Mouse (Mus musculus): Measurements from ENCODE around the gene Gnb5. TPM values are rescaled to one million over a fixed set of nuclear protein-coding genes. Genes with fewer than 3 reads are reported as not detected.

Gnb5 gene
- polyA plus RNA-seq, 1 experiment from 2014 or later: 53.2 TPM

- no peak overlapping the region for H3K9ac ChIP-seq (ENCODE audit: low read length)
- H3K4me3 ChIP-seq (ENCODE audit: low read depth, low read length): no peak overlapping the region
- peaks cover 17% of the 10 kb centered on the region; the same call in 1 of the 2 replicates for H3K36me3 ChIP-seq (ENCODE audit: control insufficient read depth, insufficient read depth, low read length)
- no peaks in the 10 kb centered on the region for H3K9me3 ChIP-seq (replicated peaks; ENCODE audit: control insufficient read depth, low read length)
- no peak overlapping the region for H3K27ac ChIP-seq (ENCODE audit: low read depth, low read length)
- 93% methylated on average over 3 of the region's 3 CpGs for WGBS
- ATAC-seq: no peak
- H3K27me3 ChIP-seq (replicated peaks; ENCODE audit: control insufficient read depth, insufficient read depth, low read length): no peaks in the 10 kb centered on the region
- no peaks in the 10 kb centered on the region for H3K4me1 ChIP-seq (ENCODE audit: control insufficient read depth, insufficient read depth, low read length)
- no peak overlapping the region for H3K4me2 ChIP-seq (ENCODE audit: low read length)
- no peak for DNase-seq (ENCODE audit: low spot score)
Observed at GRCm38 (mm10) chr9:75328047-75328446, 22.0 kb downstream of the Gnb5 start.

DNA sequence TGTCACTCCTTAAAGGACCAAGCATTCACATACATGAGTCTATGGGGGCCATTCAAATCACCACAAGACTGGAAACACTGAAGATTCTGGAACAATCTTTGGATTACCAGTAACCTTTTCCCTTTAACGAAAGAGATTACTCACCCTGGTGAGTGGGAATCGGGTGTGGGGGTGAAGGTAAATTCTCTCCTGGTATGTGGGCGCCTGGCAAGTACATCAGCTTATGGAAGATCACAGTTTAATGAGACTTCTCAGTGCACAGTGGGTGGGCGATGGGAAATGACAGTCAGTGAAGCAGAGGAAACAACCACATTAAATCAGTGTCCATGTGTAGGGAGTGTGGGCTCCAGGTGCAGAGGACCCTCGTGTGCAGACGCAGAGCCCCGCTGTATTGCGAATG is 24.7 kb downstream of the Gnb5 start:
- no peak overlapping the region for H3K4me2 ChIP-seq (ENCODE audit: low read length)
- DNase-seq (ENCODE audit: low spot score) (no peak), ATAC-seq (no peak)
- no peaks in the 10 kb centered on the region for H3K27me3 ChIP-seq (replicated peaks; ENCODE audit: control insufficient read depth, insufficient read depth, low read length)
- peaks cover 27% of the 10 kb centered on the region for H3K36me3 ChIP-seq (ENCODE audit: control insufficient read depth, insufficient read depth, low read length)
- H3K9me3 ChIP-seq (replicated peaks; ENCODE audit: control insufficient read depth, low read length): no peaks in the 10 kb centered on the region
- H3K4me1 ChIP-seq (ENCODE audit: control insufficient read depth, insufficient read depth, low read length): no peaks in the 10 kb centered on the region
- WGBS: 91% methylated on average over 8 of the region's 8 CpGs
- H3K27ac ChIP-seq (ENCODE audit: low read depth, low read length): no peak overlapping the region
- H3K4me3 ChIP-seq (ENCODE audit: low read depth, low read length): no peak overlapping the region
- H3K9ac ChIP-seq (ENCODE audit: low read length): no peak overlapping the region

DNA sequence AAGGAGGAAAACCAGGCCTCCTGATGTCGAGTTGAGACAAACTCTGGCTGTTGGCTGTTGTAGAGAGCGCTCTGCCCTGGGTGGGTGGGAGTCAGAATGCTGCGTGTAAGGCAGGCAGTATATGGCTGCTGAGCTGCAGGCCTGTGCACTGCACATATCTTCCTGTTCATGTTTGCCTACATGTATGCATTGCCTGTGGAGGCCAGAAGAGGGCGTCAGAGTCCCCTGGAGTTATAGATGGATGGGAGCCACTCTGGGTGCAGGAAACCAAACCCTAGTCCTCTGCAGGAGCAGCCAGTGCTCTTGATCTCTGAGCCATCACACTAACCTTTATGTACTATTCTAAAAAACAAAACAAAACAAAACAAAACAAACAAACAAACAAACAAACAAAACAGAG is 28.4 kb downstream of the Gnb5 start:
- Histone ChIP-seq H3K27ac (ENCODE audit: low read depth, low read length) (no peak overlapping the region), H3K4me1 (ENCODE audit: control insufficient read depth, insufficient read depth, low read length) (no peaks in the 10 kb centered on the region), H3K4me2 (ENCODE audit: low read length) (no peak overlapping the region), H3K27me3 (replicated peaks; ENCODE audit: control insufficient read depth, insufficient read depth, low read length) (no peaks in the 10 kb centered on the region), H3K36me3 (ENCODE audit: control insufficient read depth, insufficient read depth, low read length) (peaks cover 64% of the 10 kb centered on the region), H3K4me3 (ENCODE audit: low read depth, low read length) (no peak overlapping the region), H3K9me3 (replicated peaks; ENCODE audit: control insufficient read depth, low read length) (no peaks in the 10 kb centered on the region), H3K9ac (ENCODE audit: low read length) (no peak overlapping the region)
- ATAC-seq (no peak), DNase-seq (ENCODE audit: low spot score) (no peak)
- 84% methylated on average over 4 of the region's 4 CpGs for WGBS

- no peaks in the 10 kb centered on the region for H3K9me3 ChIP-seq (replicated peaks; ENCODE audit: control insufficient read depth, low read length)
- H3K27me3 ChIP-seq (replicated peaks; ENCODE audit: control insufficient read depth, insufficient read depth, low read length): no peaks in the 10 kb centered on the region
- no peak overlapping the region for H3K4me2 ChIP-seq (ENCODE audit: low read length)
- peaks cover 64% of the 10 kb centered on the region for H3K36me3 ChIP-seq (ENCODE audit: control insufficient read depth, insufficient read depth, low read length)
- DNase-seq (ENCODE audit: low spot score) (no peak), ATAC-seq (no peak)
- H3K4me3 ChIP-seq (ENCODE audit: low read depth, low read length): no peak overlapping the region
- no peak overlapping the region for H3K27ac ChIP-seq (ENCODE audit: low read depth, low read length)
- H3K9ac ChIP-seq (ENCODE audit: low read length): no peak overlapping the region
- WGBS: 96% methylated on average over 6 of the region's 6 CpGs
- H3K4me1 ChIP-seq (ENCODE audit: control insufficient read depth, insufficient read depth, low read length): no peaks in the 10 kb centered on the region
Observed at GRCm38 (mm10) chr9:75338016-75338415, 31.9 kb downstream of the Gnb5 start.

DNA sequence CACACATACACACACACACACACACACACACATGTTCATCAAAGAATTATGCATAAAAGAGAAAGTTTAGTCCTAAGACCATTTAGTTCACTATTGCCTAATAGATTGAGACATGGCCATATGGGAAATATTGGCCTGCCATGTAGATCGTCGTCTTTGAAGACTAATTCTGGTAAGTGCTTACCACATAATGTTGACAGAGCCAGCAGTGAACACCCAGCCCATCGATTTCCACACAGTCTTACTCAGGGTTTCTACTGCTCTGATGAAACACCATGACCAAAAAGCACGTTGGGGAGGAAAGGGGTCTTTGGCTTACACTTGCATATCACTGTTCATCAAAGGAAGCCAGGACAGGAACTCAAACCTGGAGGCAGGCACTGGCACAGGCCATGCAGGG is 36.3 kb downstream of the Gnb5 start:
- no peak overlapping the region for H3K4me2 ChIP-seq (ENCODE audit: low read length)
- no peaks in the 10 kb centered on the region for H3K27me3 ChIP-seq (replicated peaks; ENCODE audit: control insufficient read depth, insufficient read depth, low read length)
- H3K36me3 ChIP-seq (ENCODE audit: control insufficient read depth, insufficient read depth, low read length): peaks cover 65% of the 10 kb centered on the region
- H3K4me1 ChIP-seq (ENCODE audit: control insufficient read depth, insufficient read depth, low read length): no peaks in the 10 kb centered on the region
- DNase-seq (ENCODE audit: low spot score) (no peak), ATAC-seq (no peak)
- no peak overlapping the region for H3K9ac ChIP-seq (ENCODE audit: low read length)
- 87% methylated on average over 4 of the region's 4 CpGs for WGBS
- no peak overlapping the region for H3K27ac ChIP-seq (ENCODE audit: low read depth, low read length)
- H3K9me3 ChIP-seq (replicated peaks; ENCODE audit: control insufficient read depth, low read length): no peaks in the 10 kb centered on the region
- H3K4me3 ChIP-seq (ENCODE audit: low read depth, low read length): no peak overlapping the region

- Histone ChIP-seq H3K27ac (ENCODE audit: low read depth, low read length) (no peak within 1 kb of the TSS), H3K9me3 (replicated peaks; ENCODE audit: control insufficient read depth, low read length) (no peaks in the 10 kb centered on the region), H3K4me2 (ENCODE audit: low read length) (no peak within 1 kb of the TSS), H3K4me1 (ENCODE audit: control insufficient read depth, insufficient read depth, low read length) (no peaks in the 10 kb centered on the region), H3K4me3 (ENCODE audit: low read depth, low read length) (no peak within 1 kb of the TSS), H3K9ac (ENCODE audit: low read length) (no peak within 1 kb of the TSS), H3K27me3 (replicated peaks; ENCODE audit: control insufficient read depth, insufficient read depth, low read length) (no peaks in the 10 kb centered on the region), H3K36me3 (ENCODE audit: control insufficient read depth, insufficient read depth, low read length) (peaks cover 34% of the 10 kb centered on the region)
- DNase-seq (ENCODE audit: low spot score) (no peak), ATAC-seq (no peak)
- 87% methylated on average over 5 of the region's 5 CpGs for WGBS
Observed at GRCm38 (mm10) chr9:75347458-75347857, 41.4 kb downstream of the Gnb5 start, which contains the start of gene Bcl2l10. Gene Bcl2l10, plus strand, starts transcription at chr9:75347758.

DNA sequence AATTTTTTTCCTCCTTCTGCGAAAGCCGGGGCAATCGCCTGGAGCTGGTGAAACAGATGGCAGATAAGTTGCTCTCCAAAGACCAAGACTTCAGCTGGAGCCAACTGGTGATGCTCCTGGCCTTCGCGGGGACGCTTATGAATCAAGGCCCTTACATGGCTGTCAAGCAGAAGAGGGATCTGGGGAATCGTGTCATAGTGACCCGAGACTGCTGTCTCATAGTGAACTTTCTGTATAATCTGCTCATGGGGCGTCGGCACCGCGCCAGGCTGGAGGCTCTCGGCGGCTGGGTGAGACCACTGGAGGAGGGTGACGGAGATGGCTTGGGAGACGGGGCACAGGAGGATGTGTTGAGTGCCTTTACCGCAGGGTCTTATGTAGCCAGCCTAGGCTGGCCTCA is 42.0 kb downstream of the Gnb5 start:
- Histone ChIP-seq H3K27ac (ENCODE audit: low read depth, low read length) (no peak overlapping the region), H3K4me1 (ENCODE audit: control insufficient read depth, insufficient read depth, low read length) (no peaks in the 10 kb centered on the region), H3K9ac (ENCODE audit: low read length) (no peak overlapping the region), H3K36me3 (ENCODE audit: control insufficient read depth, insufficient read depth, low read length) (peaks cover 34% of the 10 kb centered on the region), H3K4me2 (ENCODE audit: low read length) (no peak overlapping the region), H3K27me3 (replicated peaks; ENCODE audit: control insufficient read depth, insufficient read depth, low read length) (no peaks in the 10 kb centered on the region), H3K4me3 (ENCODE audit: low read depth, low read length) (no peak overlapping the region), H3K9me3 (replicated peaks; ENCODE audit: control insufficient read depth, low read length) (no peaks in the 10 kb centered on the region)
- no peak for DNase-seq (ENCODE audit: low spot score)
- ATAC-seq: no peak
- WGBS: 96% methylated on average over 17 of the region's 17 CpGs

DNA sequence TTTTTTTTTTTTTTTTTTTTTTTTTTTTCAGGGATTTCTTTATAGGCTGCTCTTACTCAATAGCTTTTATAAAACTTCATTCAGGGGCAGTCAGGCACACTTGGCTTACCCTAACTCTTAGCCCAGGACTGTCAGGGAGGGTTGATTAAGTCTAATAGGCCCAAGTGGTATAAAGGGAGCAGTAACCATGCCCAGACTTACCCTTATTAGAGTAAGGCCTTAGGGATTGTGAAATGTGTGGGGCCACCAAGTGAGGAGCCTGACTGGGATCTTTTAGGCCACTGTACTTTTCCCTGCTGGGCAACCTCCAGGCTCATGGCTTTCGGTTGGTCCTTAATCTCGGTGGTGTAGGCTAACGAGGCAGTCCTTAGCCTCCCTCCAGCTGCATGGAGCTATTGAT is 42.6 kb downstream of the Gnb5 start:
- Histone ChIP-seq H3K36me3 (ENCODE audit: control insufficient read depth, insufficient read depth, low read length) (peaks cover 31% of the 10 kb centered on the region), H3K9ac (ENCODE audit: low read length) (no peak overlapping the region), H3K27ac (ENCODE audit: low read depth, low read length) (no peak overlapping the region), H3K4me2 (ENCODE audit: low read length) (no peak overlapping the region), H3K27me3 (replicated peaks; ENCODE audit: control insufficient read depth, insufficient read depth, low read length) (no peaks in the 10 kb centered on the region), H3K9me3 (replicated peaks; ENCODE audit: control insufficient read depth, low read length) (no peaks in the 10 kb centered on the region), H3K4me1 (ENCODE audit: control insufficient read depth, insufficient read depth, low read length) (no peaks in the 10 kb centered on the region), H3K4me3 (ENCODE audit: low read depth, low read length) (no peak overlapping the region)
- 8% methylated on average over 3 of the region's 3 CpGs for WGBS
- DNase-seq (ENCODE audit: low spot score) (no peak), ATAC-seq (no peak)

DNA sequence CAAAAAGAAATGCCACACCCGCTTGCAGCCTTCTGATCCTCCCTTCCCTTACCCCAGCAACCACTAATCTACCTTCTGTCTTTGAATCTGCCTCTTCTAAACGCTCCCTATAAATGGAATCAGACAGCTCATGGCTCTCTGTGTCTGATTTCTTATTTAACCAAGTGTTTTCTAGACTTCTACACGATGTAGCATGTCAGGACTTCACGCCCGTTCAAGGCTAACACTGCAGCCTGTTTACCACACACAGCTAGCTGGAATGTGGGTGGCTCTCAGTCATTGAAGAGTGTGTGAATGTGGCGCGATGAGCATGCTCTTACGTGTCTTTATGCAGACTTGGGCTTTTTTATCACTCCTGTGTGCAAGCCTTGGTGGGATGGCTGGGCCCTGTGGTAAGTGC is 47.0 kb downstream of the Gnb5 start:
- Histone ChIP-seq H3K4me3 (ENCODE audit: low read depth, low read length) (no peak overlapping the region), H3K36me3 (ENCODE audit: control insufficient read depth, insufficient read depth, low read length) (no peaks in the 10 kb centered on the region), H3K27ac (ENCODE audit: low read depth, low read length) (no peak overlapping the region), H3K27me3 (replicated peaks; ENCODE audit: control insufficient read depth, insufficient read depth, low read length) (no peaks in the 10 kb centered on the region), H3K4me2 (ENCODE audit: low read length) (no peak overlapping the region), H3K4me1 (ENCODE audit: control insufficient read depth, insufficient read depth, low read length) (no peaks in the 10 kb centered on the region), H3K9me3 (replicated peaks; ENCODE audit: control insufficient read depth, low read length) (no peaks in the 10 kb centered on the region), H3K9ac (ENCODE audit: low read length) (no peak overlapping the region)
- ATAC-seq: no peak
- DNase-seq (ENCODE audit: low spot score): no peak
- 78% methylated on average over 8 of the region's 8 CpGs for WGBS
